Mouse (Mus musculus) midbrain, postnatal 0 days (tissue): Measurements from ENCODE around the gene Bcas3. TPM values are rescaled to one million over a fixed set of nuclear protein-coding genes. Genes with fewer than 3 reads are reported as not detected.

Experiments
- ATAC-seq: fragments of 200-750 bp; cut with Nextera tagmentation; 2 replicates; pipeline ENCODE4 v1.8.0; 2017; ENCODE audit warnings: moderate number of reproducible peaks, mild to moderate bottlenecking, moderate TSS enrichment, moderate library complexity; ENCODE audit not compliant: low FRiP score
- DNase-seq: peaks from one replicate; pipeline ENCODE4 v3.0.0-alpha.2; 2015; ENCODE audit warnings: low spot score
- H3K27ac ChIP-seq: fragments of 300-500 bp; sonication (generic); 2 replicates; pipeline ENCODE4 v1.5.1; 2014; ENCODE audit warnings: low read depth, mild to moderate bottlenecking, low read length, mixed read lengths
- H3K27me3 ChIP-seq: fragments of 300-500 bp; sonication (generic); 2 replicates; pipeline ENCODE4 v1.6.1; 2014; ENCODE audit warnings: low read length, control low read depth, mixed read lengths; ENCODE audit not compliant: insufficient read depth
- H3K36me3 ChIP-seq: fragments of 300-500 bp; sonication (generic); 2 replicates; pipeline ENCODE4 v1.6.1; 2014; ENCODE audit warnings: low read length, control low read depth, mixed read lengths; ENCODE audit not compliant: insufficient read depth
- H3K4me1 ChIP-seq: fragments of 300-500 bp; sonication (generic); 2 replicates; pipeline ENCODE4 v1.6.1; 2014; ENCODE audit warnings: mild to moderate bottlenecking, control low read depth, antibody characterized with exemption, low read length, mixed read lengths; ENCODE audit not compliant: insufficient read depth
- H3K4me2 ChIP-seq: fragments of 300-500 bp; sonication (generic); 2 replicates; pipeline ENCODE4 v1.6.1; 2014; ENCODE audit warnings: low read depth, mild to moderate bottlenecking, low read length, mixed read lengths; ENCODE audit not compliant: poor library complexity, severe bottlenecking
- H3K4me3 ChIP-seq: fragments of 300-500 bp; sonication (generic); 2 replicates; pipeline ENCODE4 v1.5.1; 2014; ENCODE audit warnings: low read depth, mild to moderate bottlenecking, low read length, moderate library complexity
- H3K9ac ChIP-seq: fragments of 300-500 bp; sonication (generic); replicated peaks from 2 replicates; pipeline ENCODE4 v1.6.1; 2014; ENCODE audit warnings: mild to moderate bottlenecking, low read length, moderate library complexity, mixed read lengths; ENCODE audit not compliant: poor library complexity, severe bottlenecking
- H3K9me3 ChIP-seq: fragments of 300-500 bp; sonication (generic); 2 replicates; pipeline ENCODE4 v1.6.1; 2016; ENCODE audit warnings: low read length, control low read depth
- CTCF ChIP-seq: IDR thresholded peaks from 2 replicates; pipeline ENCODE4 v1.5.1; 2016; ENCODE audit warnings: antibody characterized with exemption, mild to moderate bottlenecking
- WGBS: fragments of 180-500 bp; shearing (Covaris S2); extraction: QIAGEN DNeasy Blood & Tissue Kit; methylation state at CpG from one replicate; pipeline ENCODE4 v1.1.7; 2014; 5-methylcytosine and 5-hydroxymethylcytosine counted together
- polyA plus RNA-seq: library from polyadenylated mRNA; unstranded; fragments of >200 nt; fragmentation: Nextera tagmentation; extraction: Ambion mirVana; gene quantifications from 2 replicates; pipeline ENCODE4 v1.2.1, GENCODE M21; 2015
- total RNA-seq: library from RNA; depleted of rRNA; stranded (reverse); fragments of >200 nt; gene quantifications from 2 replicates; pipeline ENCODE4 v1.2.3, GENCODE M21; 2014

The Bcas3 gene
- total and polyA plus RNA-seq, 2 experiments from 2014 or later: 28.4 to 34.7 TPM

- DNase-seq (no peak), ATAC-seq (no peak)
- no peaks in the 10 kb centered on the region for H3K36me3 ChIP-seq
- WGBS: 92% methylated on average over 7 of the region's 7 CpGs
- TF ChIP-seq CTCF: no peak
- no peak overlapping the region for H3K4me3 ChIP-seq
- no peak overlapping the region for H3K4me2 ChIP-seq
- H3K9me3 ChIP-seq: no peaks in the 10 kb centered on the region
- H3K4me1 ChIP-seq: no peaks in the 10 kb centered on the region
- H3K27me3 ChIP-seq: no peaks in the 10 kb centered on the region
- no peak overlapping the region for H3K27ac ChIP-seq
- no peak overlapping the region for H3K9ac ChIP-seq
Measured at GRCm38 (mm10) chr11:85789750-85790149, 436.8 kb downstream of the Bcas3 start.

DNA sequence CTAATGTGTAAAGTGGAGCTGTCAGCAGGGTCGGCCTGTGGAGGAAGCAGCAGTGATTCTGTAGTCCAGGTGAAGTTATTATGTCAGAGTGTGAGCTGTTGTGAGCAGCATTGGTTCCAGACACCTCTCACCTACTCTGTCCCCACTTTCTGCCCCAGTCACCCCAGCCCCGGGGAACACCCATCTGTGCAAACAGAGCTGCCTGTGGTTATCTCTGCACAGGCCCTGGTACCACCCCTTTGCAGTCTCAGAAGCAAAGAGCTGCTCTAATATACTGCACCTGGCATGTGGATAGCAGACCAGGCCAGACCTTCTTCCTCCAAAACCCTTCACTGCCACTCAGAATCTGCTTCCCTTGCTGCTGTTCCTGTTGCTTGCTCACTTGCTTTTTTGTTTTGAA lies 437.3 kb downstream of the Bcas3 start:
- Histone ChIP-seq H3K4me2 (no peak overlapping the region), H3K36me3 (no peaks in the 10 kb centered on the region), H3K9me3 (no peaks in the 10 kb centered on the region), H3K4me1 (no peaks in the 10 kb centered on the region), H3K27ac (no peak overlapping the region), H3K27me3 (no peaks in the 10 kb centered on the region), H3K9ac (no peak overlapping the region), H3K4me3 (no peak overlapping the region)
- 75% methylated on average over 2 of the region's 2 CpGs for WGBS
- no peak for DNase-seq
- no peak for ATAC-seq
- no peak for TF ChIP-seq CTCF

DNA sequence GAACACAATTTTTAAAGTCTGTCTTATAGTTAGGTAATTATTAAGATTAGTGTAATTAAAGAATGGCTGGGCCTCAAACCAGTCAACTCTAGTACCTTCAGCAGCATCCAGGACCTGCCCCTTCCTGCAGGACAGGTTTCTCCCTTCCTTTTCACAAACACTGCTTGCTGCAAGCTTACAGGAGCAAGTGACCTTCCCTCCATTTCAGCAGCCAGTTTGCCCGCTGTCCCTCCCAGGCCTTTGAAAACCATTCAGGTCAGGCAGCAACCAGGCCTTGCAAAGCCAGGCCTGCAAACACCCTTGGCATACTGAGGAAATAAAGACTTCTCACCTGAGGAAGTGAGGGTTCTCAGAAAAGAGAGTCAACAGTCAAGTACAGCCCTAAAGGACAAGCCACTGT lies 438.2 kb downstream of the Bcas3 start:
- Histone ChIP-seq H3K4me3 (no peak overlapping the region), H3K36me3 (no peaks in the 10 kb centered on the region), H3K9ac (no peak overlapping the region), H3K4me1 (no peaks in the 10 kb centered on the region), H3K9me3 (no peaks in the 10 kb centered on the region), H3K4me2 (no peak overlapping the region), H3K27me3 (no peaks in the 10 kb centered on the region), H3K27ac (no peak overlapping the region)
- DNase-seq: no peak
- WGBS: 78% methylated on average over 1 of the region's 1 CpGs
- ATAC-seq: no peak
- TF ChIP-seq CTCF: no peak

DNA sequence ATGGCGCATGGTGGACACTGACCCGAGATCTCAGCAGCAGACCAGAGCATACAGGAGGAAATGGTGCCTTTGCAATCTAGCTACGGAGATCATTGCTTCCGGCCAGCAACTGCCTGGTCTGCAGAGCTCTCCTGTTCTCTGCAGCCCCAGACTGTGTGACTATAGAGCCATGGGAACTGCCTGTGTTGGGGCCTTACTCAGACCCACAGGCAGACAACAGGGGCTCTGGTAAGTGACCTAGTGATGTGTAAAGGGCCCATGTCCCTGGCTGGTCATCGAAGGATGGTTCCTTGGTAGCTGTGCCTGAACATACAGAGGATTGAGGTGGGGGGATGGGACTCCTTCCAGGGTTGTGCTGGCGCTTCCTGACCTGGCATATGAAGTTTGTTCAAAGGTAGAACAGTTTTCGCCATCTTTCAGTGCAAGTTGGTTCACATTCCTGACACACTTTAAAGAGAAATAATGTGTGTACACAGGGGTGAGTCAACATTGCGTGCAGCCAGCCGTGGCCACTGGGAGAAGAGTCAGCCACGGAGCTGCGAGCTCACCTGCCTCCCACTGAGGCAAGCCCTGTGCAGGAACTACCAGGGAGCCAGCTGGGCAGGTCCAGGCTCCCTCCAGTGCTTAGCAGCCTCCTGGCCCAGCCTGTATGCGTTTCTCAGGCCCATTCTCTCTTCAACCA lies 439.7 kb downstream of the Bcas3 start:
- Histone ChIP-seq H3K4me2 (no peak overlapping the region), H3K27me3 (no peaks in the 10 kb centered on the region), H3K4me3 (no peak overlapping the region), H3K36me3 (no peaks in the 10 kb centered on the region), H3K27ac (no peak overlapping the region), H3K9ac (no peak overlapping the region), H3K9me3 (no peaks in the 10 kb centered on the region), H3K4me1 (no peaks in the 10 kb centered on the region)
- DNase-seq (no peak), ATAC-seq (no peak)
- 73% methylated on average over 12 of the region's 12 CpGs for WGBS
- no peak for TF ChIP-seq CTCF

DNA sequence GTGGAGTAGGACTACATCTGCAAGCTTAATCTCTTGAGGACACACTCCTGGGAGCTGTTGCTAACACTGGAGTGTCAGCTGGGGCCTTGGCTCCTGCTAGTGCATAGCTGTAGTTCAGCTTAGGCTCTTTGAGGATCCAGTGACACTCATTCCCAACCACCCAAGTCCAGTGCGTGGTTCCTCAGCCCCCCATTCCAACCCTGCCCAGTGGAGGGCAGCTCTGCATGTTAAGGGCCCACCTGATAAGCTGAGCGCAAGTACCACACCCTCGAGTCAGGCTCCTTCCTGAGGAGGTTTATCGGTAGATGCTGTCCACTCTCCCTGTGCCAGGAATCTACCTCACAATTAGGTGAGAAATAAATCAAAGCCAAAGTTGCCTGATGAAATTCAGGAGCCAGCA lies 446.5 kb downstream of the Bcas3 start:
- no peak overlapping the region for H3K4me2 ChIP-seq
- no peak overlapping the region for H3K4me3 ChIP-seq
- no peaks in the 10 kb centered on the region for H3K4me1 ChIP-seq
- no peak for DNase-seq
- H3K27ac ChIP-seq: no peak overlapping the region
- 94% methylated on average over 4 of the region's 4 CpGs for WGBS
- H3K36me3 ChIP-seq: no peaks in the 10 kb centered on the region
- H3K9ac ChIP-seq: no peak overlapping the region
- no peak for TF ChIP-seq CTCF
- H3K9me3 ChIP-seq: no peaks in the 10 kb centered on the region
- ATAC-seq: no peak
- no peaks in the 10 kb centered on the region for H3K27me3 ChIP-seq

DNA sequence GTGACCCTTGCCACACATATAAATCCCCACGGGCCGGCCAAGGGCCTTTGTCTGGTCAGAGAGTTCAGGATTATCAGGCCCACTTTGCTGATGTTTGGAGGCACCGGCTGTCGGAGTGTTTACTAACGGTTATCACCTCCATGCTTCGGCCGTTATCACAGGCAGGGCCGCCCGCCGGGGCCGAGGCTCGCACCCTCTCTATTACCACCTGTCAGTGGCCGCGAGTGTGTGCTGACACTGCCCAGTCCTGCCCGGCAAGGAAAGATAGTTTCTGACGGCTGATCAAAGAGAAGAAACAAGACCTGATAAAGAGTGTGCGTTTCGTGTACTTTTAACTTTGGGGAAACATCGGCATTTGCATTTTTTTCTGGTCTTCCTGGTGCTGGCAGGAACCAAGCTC lies 446.9 kb downstream of the Bcas3 start:
- no peak overlapping the region for H3K4me2 ChIP-seq
- ATAC-seq: no peak
- H3K9me3 ChIP-seq: no peaks in the 10 kb centered on the region
- TF ChIP-seq CTCF: no peak
- H3K27ac ChIP-seq: no peak overlapping the region
- H3K9ac ChIP-seq: no peak overlapping the region
- no peak overlapping the region for H3K4me3 ChIP-seq
- no peak for DNase-seq
- H3K36me3 ChIP-seq: no peaks in the 10 kb centered on the region
- WGBS: 60% methylated on average over 19 of the region's 19 CpGs
- H3K4me1 ChIP-seq: no peaks in the 10 kb centered on the region
- H3K27me3 ChIP-seq: no peaks in the 10 kb centered on the region
